Mouse (Mus musculus) mesoderm, embryonic 11.5 days (tissue): Measurements from ENCODE around the gene Camsap3.
"Not testable (repeated sequence)": the region's sequence is repeated elsewhere in the genome, so short reads cannot be mapped to it uniquely, and the experiment has no call there.

Experiments
- DNase-seq: peaks from one replicate; pipeline ENCODE4 v3.0.0-alpha.2; 2012; ENCODE audit warnings: low read depth, low spot score

Camsap3 gene

DNA sequence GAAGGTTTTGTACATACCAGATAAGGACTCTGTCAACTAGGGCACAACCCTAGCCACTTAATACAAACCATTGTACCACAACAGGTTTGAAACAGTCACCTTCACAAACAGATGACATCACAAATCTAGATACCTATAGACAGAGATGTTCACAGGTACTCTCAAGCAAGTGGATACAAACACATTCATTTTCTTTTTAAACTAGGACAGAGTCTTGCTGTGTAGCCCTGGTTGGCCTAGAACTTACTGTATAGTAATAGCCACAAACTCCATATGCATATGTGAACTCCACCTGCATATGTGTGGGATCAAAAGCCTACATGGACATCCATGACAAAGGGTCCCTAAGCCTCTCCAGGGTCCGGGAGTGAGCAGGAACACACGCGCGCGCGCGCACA is at the start of gene Camsap3:
Camsap3 (plus strand) TSS at position 301 of the 398 bp plus-strand sequence.
- no peak for DNase-seq

DNA sequence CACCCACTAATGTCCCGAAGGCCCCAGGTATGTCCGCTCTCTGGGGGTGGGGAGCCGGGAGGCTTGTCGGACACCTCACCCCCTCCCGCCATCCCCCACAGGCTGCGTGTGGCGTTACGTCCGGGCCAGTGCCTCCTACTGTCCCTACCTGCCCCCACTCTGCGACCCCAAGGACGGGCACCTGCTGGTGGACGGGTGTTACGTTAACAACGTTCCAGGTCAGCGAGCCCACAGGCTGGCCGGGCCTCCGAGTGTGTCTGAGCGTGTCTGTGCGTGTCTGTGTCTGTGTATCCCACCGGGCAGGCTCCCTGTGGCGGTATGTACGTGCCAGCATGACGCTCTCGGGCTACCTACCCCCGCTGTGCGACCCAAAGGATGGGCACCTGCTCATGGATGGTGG is 49.4 kb upstream of the Camsap3 start:
- no peak for DNase-seq

DNA sequence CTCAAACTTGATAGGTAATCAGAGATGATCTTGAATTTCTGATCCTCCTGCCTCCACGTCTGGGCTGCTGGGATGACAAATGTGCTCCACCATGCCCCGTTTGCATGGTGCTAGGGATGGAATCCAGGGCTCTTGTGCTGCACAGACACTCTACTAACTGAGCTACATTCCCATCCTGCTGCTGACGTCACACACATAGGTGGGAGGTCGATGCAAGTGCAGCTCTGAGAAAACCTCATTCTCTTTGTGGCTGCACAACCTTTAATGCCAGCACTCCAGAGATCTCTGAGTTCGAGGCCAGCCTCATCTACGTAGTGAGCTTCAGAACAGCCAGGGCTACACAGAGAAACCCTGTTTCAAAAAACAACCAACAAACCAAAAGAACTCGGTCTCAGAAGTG is 47.9 kb upstream of the Camsap3 start:
- no peak for DNase-seq

DNA sequence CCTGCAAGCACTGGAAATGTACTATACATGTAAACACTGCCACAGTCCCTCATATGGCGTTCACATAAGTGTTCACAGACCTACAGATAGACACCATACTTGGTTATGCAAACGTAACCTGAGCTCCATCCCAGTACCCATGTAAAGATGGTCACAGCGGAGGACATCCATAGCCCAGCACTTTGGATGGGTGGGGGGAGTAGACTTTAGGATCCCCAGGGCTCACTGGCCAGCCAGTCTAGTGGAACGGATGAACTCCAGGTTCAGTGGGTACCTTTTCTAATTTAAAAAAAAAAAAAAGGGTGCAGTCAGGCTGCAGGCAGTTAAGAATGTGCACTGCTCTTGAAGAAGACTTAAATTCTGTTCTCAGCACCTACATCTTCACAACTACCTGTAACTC is 47.0 kb upstream of the Camsap3 start:
- no peak for DNase-seq

DNA sequence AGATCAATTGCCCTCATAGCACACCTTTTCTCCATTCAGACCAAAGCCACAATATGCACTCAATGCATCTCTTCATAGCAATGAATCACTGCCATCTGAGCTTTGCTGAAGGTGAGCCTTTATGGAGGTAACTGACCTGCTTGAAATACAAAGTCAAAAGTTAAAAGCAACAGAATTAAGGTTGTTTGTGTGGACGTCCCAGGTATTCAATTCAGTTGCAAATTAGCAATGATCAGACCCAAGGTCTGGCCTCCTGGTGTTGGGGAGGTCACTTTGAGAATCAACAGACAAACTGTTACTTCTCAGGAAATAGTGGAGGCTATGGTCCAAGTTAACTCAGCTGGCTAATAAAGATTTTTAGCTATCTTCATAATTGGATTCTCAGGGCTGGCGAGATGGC is 40.6 kb upstream of the Camsap3 start:
- DNase-seq, result no peak

DNA sequence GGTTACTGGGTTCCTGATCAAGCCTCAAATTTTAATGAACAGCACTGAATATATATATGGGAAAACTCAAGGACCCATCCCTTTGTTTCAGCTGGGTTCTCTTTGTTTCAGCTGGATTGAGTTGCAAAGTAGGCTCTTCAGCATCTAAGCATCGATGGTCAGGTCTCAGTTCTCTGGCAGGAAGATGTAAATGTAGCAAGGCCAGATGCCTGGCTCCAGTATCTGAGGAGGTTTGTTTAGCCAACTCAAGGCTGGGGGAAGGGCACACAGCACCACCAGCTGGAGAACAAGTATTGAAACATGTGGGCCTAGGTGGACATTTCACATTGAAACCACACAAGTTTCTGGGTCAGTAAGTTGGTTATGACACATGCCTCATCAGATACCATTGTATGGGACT is 34.9 kb upstream of the Camsap3 start:
- DNase-seq, result no peak

DNA sequence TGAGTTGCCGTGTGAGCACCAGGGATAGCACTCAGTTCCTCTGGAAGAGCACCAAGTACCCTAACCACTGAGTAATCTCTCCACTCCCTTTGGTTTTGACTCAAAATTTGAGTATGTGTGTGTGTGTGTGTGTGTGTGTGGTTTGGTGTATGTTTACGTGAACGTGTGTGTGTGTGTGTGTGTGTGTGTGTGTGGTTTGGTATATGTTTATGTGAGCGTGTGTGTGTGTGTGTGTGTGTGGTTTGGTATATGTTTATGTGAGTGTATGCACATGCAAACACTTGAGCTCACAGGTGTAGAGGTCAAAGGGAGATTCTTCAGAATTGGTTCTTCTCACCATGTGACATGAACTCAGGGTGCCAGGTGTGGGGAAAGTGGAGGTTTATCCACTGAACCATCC is 31.0 kb upstream of the Camsap3 start:
- DNase-seq, result peak; percentile 15

DNA sequence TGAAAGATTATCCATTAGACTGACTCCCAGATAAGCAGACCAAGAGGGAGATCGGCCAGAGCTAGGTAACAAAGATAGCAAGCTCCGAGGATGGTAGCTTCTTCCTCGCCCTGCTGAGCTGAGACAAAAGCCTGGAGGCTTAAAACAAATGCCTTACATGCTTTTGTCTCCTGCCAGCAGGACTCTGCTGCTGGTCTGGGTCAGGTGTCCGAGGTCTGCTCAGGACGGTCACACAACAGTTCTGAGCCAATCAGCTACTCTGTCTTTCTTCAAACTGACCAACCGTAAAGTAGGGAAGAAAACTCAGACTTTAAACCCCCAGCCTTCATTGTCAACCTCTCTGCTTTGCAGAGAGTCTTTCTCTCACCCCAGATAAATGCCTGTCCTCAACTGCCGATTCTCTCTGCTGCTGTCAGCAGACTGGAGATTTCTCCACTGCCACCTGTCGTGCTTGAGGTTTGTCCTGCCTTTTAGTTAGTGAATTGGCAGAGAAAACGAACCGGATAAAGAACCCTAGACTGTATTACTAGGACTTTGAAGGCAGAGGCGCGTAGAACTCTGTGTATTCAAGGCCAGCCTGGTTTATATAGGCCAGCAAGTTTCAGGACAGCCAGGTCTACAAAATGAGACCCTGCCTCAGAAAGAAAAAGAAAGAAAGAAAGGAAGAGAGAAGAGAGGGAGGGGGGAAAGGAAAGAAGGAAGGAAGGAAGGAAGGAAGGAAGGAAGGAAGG is 19.3 kb upstream of the Camsap3 start, which contains the start of gene C330021F23Rik:
C330021F23Rik (plus strand) TSS at position 350 of the 731 bp plus-strand sequence.
- peak; percentile 61 for DNase-seq

DNA sequence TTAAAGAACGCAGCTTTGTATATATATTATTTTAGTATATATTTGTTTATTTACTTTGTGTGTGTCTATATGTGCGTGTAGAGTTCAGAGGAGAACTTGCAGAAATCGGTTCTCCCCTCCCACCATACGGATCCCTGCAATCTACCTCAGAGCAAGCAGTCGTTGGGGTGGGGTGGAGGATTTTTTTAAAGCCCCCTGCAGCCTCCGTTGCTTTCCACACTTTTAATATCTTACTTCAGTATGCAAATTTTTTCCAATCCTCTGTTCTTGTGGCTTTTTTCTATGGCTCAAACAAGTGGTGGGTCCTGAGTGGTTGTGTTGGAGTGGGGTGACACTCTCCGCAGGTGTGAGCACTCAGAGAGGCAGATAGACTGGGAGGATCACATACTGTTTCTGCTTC is 18.7 kb upstream of the Camsap3 start:
- DNase-seq, result no peak

DNA sequence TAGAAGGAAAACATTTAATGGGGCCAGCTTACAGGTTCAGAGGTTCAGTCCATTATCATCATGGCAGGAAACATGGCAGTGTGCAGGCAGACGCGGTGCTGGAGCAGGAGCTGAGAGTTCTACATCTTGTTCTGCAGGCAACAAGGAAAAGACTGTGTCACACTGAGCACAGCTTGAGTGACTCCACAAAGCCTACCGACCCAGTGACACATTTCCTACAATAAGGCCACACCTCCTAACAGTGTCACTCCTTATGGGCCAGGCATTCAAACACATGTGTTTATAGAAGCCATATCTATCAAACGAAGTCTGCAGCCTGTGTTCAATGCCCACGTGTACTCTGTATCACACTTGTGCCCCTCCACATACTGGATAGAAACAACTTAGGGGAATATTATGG is 17.3 kb upstream of the Camsap3 start:
- DNase-seq, result no peak

DNA sequence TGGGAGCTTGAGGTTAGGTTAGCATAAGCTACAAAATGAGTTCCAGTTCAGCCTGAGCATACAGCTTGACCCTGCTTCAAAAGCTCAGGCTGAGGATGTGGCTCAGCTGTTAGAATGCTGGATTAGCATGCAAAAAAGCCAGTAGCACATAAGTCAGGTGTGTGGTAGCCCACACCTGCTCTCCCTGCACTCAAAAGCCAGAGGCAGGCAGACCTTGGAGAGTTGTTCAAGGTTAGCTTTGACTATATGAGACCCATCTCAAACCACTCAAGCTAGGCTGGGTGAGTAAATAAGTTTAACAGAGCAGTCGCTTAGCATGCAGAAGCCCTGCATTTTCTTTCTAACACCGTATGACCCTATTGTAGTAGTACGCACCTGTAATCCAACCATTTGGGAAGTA is 12.5 kb upstream of the Camsap3 start:
- DNase-seq, result no peak

DNA sequence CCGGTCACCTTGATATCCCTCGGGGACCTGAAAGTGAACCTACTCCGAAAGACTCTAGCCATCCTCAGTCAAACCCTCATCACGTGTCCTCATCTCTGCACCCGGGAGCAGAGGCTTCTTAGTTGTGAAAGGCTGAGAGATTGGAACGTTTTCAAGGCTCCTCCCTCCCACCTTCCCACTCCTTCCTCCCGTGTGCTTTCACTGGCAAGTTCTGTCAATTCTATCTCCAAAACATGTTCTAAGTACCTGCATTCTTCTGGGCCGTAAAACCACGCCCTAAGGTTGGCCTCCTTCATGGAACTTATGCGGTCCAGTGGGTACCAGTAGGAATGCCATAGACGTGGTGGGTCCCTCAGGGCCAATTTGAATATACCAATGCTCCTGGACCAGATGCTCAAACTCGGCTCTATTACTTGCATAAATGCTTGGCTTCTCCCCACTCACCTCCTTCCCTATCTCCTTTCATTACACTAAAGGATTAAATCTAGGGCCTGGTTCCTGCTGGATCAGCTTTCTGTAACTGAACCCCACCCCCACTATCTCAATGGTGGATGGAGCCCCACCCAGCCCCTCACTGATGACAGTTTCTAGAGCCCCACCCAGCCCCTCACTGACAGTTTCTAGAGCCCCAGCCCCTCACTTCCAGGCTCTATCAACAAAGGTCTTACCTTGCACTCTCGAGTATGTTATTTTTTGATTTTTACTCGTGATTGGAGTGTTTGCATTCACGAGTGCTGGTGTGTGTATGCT is 10.7 kb upstream of the Camsap3 start:
- no peak for DNase-seq

DNA sequence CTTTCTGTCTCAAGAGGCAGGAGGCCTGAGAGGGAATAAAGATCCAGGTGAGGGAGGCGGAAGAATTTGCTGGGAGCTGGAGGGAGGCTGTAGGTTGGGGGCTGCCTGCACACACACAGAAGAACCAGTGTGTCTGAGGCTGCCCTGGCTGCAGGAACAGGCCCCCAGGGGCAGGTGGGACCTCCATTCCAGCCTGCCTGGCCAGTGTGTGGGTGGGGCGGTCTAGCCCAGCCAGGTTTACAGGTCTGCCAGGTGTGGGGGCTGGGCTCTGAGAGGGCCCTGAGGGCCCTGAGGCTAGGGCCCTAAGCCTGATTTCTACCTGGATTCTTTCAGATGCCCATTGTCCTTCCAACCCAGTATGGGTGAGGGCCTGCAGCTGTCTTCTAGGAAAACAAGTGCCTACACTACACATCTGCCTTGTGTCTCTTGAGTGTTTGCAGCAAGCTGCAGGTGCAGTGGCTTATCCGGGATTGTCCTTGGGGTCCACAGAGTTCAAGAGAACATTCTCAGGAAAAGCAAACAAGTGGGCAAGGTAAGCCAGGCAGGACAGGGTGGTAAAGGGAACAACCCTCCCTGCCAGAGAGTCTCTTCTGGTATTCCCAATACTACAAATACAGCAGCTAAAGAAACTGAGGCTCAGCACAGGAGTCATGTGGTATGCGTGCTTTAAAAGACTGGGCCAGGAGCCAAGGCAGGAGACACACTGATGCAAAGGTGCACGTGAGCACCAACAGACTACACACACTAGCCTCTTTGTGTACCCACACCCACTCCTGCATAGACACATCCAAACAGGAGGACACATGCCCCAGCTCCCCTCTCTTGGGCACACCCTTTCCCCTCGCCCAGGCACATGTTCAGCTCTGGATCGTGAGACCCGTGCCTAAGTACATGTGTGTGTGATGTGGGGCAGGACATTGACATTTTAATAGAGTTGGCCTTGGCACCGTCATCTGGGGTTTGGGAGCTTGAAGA is 7.4 kb upstream of the Camsap3 start:
- DNase-seq, result no peak

DNA sequence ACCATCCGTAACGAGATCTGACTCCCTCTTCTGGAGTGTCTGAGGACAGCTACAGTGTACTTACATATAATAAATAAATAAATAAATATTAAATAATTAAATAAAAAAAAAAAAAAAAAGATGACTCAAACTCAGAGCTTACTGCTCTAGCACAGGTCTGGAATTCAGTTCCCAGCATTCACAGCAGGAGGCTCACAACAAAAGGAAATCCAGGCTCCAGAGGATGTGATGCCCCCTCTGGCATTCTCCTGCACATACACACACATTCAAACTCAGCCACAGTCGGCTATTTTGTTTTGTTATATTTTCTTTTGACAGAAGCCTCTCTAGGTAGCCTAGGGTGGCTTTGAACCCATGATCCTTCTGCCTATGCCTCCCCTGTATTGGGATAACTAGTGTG is 5.1 kb upstream of the Camsap3 start:
- DNase-seq, result not testable (repeated sequence)

DNA sequence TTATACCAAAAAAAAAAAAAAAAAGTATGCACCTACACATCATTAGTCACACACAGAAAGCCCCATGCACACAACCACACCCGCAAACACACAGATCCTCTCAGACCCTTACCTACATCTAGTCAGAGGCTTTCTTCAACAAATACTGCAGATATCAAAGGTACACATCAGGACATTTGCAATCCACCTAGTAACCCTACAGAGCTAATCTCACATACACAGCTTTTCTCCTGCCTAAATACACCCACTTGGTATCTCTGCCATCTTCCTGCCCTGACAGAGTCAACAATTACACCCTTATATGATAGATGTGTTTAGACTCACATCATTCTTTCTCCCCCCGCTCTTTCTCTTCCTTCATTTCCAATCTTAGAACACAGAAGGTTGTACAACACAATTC is 641 bp upstream of the Camsap3 start:
- no peak for DNase-seq

DNA sequence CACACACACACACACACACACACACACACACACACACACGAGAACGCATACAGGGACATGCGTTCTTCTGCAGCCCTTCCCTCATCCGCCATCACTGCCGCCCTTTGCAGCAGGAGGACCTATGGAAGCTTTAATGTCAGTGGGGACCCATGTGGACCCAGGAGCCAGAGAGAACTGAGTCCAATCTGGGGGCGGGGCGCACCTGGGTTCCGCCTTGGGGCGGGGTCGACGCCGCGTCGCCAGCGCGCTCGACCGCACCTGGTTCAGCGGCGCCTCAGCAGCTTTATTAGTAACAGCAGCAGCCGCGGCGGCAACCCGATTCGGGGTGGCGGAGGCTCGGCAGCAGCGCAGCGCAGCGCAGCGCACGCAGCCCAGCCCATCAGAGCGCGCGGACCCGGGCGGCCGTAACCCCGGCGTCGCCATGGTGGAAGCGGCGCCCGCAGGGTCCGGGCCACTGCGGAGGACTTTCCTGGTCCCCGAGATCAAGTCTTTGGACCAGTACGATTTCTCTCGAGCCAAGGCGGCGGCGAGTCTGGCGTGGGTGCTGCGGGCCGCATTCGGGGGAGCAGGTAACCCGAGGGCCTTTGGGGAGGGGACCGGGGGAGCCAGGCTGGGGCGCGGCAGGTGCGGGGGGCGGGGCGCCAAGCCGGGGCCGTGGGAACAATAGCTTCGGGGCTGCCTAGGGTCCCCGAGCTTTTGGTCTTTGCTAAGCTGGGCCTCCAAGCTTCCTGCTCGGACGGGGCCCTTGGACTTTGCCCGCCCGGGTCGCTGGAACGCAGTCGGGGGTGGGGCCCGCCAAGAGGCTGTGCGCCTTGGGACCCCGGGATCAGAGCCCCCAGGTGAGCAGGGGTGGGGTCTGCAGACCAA is 531 bp downstream of the Camsap3 start:
- DNase-seq, result peak; percentile 63

DNA sequence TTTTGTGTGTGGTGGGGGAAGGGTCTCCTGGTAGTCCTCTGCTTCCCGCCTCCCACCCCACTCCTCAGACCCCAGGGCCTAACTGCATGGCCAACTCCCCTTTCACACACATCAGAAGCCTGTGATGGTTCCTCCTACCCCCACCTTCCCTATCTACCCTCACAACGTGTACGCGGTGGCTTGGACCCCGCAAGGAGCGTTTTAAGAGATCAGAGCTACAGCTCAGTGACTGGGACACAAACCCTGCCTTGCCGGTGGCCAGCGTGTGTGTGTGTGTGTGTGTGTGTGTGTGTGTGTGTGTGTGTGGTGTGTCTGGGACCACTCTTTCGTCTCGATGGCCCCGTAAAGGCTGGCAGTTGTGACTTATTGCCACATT is 1.2 kb downstream of the Camsap3 start:
- DNase-seq, result peak; percentile 8

DNA sequence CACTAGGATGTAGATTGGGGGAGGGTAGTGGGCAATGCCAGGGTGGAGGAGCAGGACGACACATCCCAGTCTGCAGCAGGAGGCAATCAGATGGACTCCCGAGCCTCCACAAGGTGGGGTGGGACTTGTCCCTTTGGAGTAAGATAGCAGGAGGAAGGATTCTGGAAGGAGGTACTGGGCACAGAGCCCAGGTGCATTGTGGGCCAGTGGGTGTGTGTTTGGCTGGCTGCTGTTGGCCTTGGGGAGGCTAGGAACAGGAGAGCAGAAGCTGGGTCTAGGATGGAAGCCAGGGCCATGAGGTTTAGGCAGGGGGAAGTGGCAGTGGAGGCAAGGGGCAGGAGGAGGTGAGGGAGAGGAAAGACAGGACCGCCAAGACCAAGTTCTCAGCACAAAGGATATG is 6.4 kb downstream of the Camsap3 start:
- DNase-seq, result no peak

DNA sequence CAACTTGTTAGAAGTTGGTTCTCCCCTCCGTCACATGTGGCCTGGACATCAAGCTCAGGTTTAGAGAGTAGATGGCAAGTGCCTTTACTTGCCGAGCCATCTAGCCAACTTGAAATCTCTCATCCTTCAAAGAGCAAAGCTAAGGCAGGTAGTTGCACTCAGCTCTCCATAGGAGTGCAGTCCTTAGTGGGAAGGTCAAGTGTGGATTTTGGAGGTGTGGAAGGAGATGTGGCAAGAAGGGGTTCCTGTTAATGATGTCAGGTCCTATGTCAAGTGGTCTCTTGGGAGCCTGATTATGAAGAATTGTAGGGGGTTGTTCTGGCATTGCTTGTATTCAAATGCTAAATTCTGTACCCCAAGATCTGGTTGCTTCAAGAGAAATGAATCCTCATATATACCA is 7.4 kb downstream of the Camsap3 start:
- no peak for DNase-seq

DNA sequence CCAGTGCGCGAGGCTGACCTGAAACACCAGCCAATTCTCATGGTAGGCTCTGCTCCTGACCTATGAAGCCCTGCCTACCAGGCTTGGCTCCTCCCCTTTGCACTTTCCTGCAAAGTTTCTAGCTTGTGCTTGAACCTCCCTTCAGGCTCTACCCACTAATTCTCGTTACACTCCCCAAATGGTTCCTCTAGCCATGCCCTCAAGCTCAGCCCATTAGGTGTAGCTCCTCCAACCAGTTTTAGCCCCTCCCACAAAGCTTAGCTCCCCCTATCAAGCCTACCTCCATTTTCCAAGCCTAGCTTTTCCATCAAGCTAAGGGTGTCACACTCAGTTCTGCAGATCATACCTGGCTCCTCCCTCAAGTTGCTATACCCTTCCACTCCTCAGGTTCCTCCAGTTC is 11.0 kb downstream of the Camsap3 start:
- DNase-seq, result no peak

DNA sequence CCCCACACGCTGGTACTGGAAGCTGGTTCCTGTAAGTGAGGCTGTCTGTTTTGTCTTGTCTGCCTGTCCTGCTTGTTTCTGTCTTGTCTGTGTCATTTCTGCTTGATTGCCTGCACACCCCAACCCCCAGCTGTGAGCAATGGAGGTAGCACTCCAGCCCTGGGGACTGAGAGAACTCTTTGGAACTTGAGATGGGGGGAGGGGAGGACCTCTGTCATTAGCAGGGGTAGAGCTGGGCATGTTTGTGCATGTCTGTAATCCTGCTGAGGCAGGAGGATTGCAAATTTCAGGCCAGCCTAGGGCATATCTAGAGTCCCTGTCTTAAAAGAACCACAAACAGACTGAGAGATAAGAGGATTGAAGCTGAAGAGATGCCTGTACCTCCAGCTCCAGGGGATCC is 12.1 kb downstream of the Camsap3 start:
- DNase-seq, result no peak
